Mouse (Mus musculus) intestine, embryonic 14.5 days (tissue): ENCODE measurements at regions not wholly inside any gene's neighbourhood (a gene's known extent, or its start where the extent isn't known, plus 50 kb on each side); places are given as distances from the start of the nearest gene placed in this dataset.

ENCODE experiments used
- ATAC-seq: fragments of 200-750 bp; cut with Nextera tagmentation; replicated peaks from 2 replicates; pipeline ENCODE4 v1.8.0; 2017; ENCODE audit warnings: low read depth, moderate number of reproducible peaks, moderate TSS enrichment, moderate library complexity; ENCODE audit not compliant: low FRiP score, low TSS enrichment
- DNase-seq: peaks from one replicate; pipeline ENCODE4 v3.0.0-alpha.2; 2018; ENCODE audit warnings: low spot score
- H3K27ac ChIP-seq: fragments of 300-500 bp; sonication (generic); 2 replicates; pipeline ENCODE4 v1.5.1; 2014; ENCODE audit warnings: low read depth, mild to moderate bottlenecking, control low read depth
- H3K27me3 ChIP-seq: fragments of 300-500 bp; sonication (generic); replicated peaks from 2 replicates; pipeline ENCODE4 v1.6.1; 2014; ENCODE audit warnings: low read length, control low read depth; ENCODE audit not compliant: control insufficient read depth, insufficient read depth
- H3K36me3 ChIP-seq: fragments of 300-500 bp; sonication (generic); 2 replicates; pipeline ENCODE4 v1.6.1; 2014; ENCODE audit warnings: low read length, control low read depth; ENCODE audit not compliant: control insufficient read depth, insufficient read depth
- H3K4me1 ChIP-seq: fragments of 300-500 bp; sonication (generic); replicated peaks from 2 replicates; pipeline ENCODE4 v1.6.1; 2014; ENCODE audit warnings: low read length, control low read depth, mixed read lengths; ENCODE audit not compliant: control insufficient read depth, insufficient read depth
- H3K4me2 ChIP-seq: fragments of 300-500 bp; sonication (generic); 2 replicates; pipeline ENCODE4 v1.6.1; 2014; ENCODE audit warnings: low read length
- H3K4me3 ChIP-seq: fragments of 300-500 bp; sonication (generic); 2 replicates; pipeline ENCODE4 v1.5.1; 2014; ENCODE audit warnings: low read depth, low read length, control low read depth, mixed read lengths
- H3K9ac ChIP-seq: fragments of 300-500 bp; sonication (generic); 2 replicates; pipeline ENCODE4 v1.6.1; 2014; ENCODE audit warnings: mild to moderate bottlenecking, low read length
- H3K9me3 ChIP-seq: fragments of 300-500 bp; sonication (generic); 2 replicates; pipeline ENCODE4 v1.6.1; 2016; ENCODE audit warnings: low read length, control low read depth; ENCODE audit not compliant: control insufficient read depth
- WGBS: fragments of 180-500 bp; shearing (Covaris S2); extraction: QIAGEN DNeasy Blood & Tissue Kit; methylation state at CpG from one replicate; pipeline ENCODE4 v1.1.7; 2014; 5-methylcytosine and 5-hydroxymethylcytosine counted together

DNA sequence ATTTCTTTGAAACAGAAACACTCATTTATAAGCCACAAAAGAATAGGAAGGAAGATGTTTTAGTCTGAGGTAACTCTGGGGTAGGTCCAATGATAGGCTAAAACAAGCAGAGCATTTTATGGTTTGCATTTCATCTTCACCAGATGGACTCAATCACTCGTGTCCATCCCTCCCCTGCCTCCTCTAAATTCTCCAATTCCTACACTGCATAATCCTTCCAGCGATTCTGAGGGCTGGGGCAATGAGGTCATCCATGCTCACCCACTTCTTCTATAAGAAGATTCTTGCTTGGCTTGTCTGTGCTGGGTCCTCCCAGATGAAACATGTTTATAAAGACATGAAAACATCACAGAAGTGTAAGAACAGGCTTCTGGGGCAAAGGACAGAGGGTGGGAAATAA is 630.3 kb downstream of the Bckdhb start:
- ATAC-seq = no peak

DNA sequence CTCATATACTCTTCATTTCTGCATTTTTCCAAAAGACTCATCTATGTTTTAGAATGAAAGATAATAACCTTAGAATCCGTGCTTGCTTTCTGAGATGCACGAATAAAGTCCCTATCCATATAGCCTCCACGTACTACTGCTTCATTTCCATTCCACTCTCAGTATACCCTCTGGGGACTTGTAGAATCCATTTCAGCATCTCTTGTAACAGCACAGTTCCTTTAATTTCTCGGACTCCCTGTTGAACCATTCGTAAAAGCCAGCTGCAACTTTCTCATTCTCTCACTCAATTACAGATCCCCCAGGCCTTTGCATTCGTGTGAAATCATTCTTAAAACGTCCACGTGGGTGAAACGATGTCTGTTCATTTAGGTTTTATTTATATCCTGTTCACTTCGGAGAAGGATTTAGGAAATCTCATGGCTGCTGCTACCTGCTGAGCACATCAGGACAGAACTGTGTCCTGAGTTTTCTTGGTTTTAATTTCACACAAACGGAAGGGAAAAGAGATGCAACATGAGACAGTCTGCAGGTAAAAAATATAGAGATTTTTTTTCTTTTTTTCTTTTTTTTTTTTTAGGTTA is 631.4 kb downstream of the Bckdhb start:
- Histone ChIP-seq H3K27me3 (no peaks in the 10 kb centered on the region), H3K9me3 (no peaks in the 10 kb centered on the region), H3K4me2 (no peak overlapping the region), H3K4me1 (0 out of 2 replicates have a peak, but pooled peaks cover 2% of the 10 kb centered on the region), H3K27ac (no peak overlapping the region), H3K9ac (no peak overlapping the region), H3K4me3 (no peak overlapping the region), H3K36me3 (no peaks in the 10 kb centered on the region)
- WGBS = 65% methylated on average over 11 of the region's 11 CpGs
- no peak for ATAC-seq
- DNase-seq = no peak

More for the DNA sequence above, 630.3 kb downstream of the Bckdhb start:
- Histone ChIP-seq H3K27me3 (no peaks in the 10 kb centered on the region), H3K9ac (no peak overlapping the region), H3K4me3 (no peak overlapping the region), H3K4me1 (0 out of 2 replicates have a peak, but pooled peaks cover 2% of the 10 kb centered on the region), H3K27ac (no peak overlapping the region), H3K36me3 (no peaks in the 10 kb centered on the region), H3K4me2 (no peak overlapping the region), H3K9me3 (no peaks in the 10 kb centered on the region)
- 19% methylated on average over 2 of the region's 2 CpGs for WGBS
- DNase-seq = no peak

GRCm38 (mm10) chr9:84558346-84558745 is 633.4 kb downstream of the Bckdhb start:
- 0 out of 2 replicates have a peak, but pooled peaks cover 2% of the 10 kb centered on the region for H3K4me1 ChIP-seq
- no peaks in the 10 kb centered on the region for H3K9me3 ChIP-seq
- no peak overlapping the region for H3K4me3 ChIP-seq
- DNase-seq (no peak), ATAC-seq (no peak)
- WGBS = 79% methylated on average over 1 of the region's 1 CpGs
- H3K4me2 ChIP-seq = no peak overlapping the region
- H3K9ac ChIP-seq = no peak overlapping the region
- H3K27me3 ChIP-seq = no peaks in the 10 kb centered on the region
- H3K36me3 ChIP-seq = no peaks in the 10 kb centered on the region
- H3K27ac ChIP-seq = no peak overlapping the region

GRCm38 (mm10) chr9:84569533-84569932 is 644.6 kb downstream of the Bckdhb start:
- 49% methylated on average over 3 of the region's 3 CpGs for WGBS
- ATAC-seq = no peak

GRCm38 (mm10) chr9:84577781-84578180 is 652.8 kb downstream of the Bckdhb start:
- no peak for DNase-seq
- no peak overlapping the region for H3K9ac ChIP-seq
- no peak for ATAC-seq
- H3K27ac ChIP-seq = no peak overlapping the region
- H3K4me1 ChIP-seq = no peaks in the 10 kb centered on the region
- H3K9me3 ChIP-seq = no peaks in the 10 kb centered on the region
- H3K27me3 ChIP-seq = no peaks in the 10 kb centered on the region
- no peak overlapping the region for H3K4me2 ChIP-seq
- 72% methylated on average over 5 of the region's 5 CpGs for WGBS
- no peaks in the 10 kb centered on the region for H3K36me3 ChIP-seq
- H3K4me3 ChIP-seq = no peak overlapping the region

More at GRCm38 (mm10) chr9:84569533-84569932, 644.6 kb downstream of the Bckdhb start:
- H3K36me3 ChIP-seq = no peaks in the 10 kb centered on the region
- no peak overlapping the region for H3K27ac ChIP-seq
- no peaks in the 10 kb centered on the region for H3K27me3 ChIP-seq
- no peaks in the 10 kb centered on the region for H3K9me3 ChIP-seq
- no peak for DNase-seq
- H3K4me2 ChIP-seq = no peak overlapping the region
- no peak overlapping the region for H3K9ac ChIP-seq
- no peak overlapping the region for H3K4me3 ChIP-seq
- no peaks in the 10 kb centered on the region for H3K4me1 ChIP-seq

- no peak for DNase-seq
Measured at GRCm38 (mm10) chr9:84587791-84588190, 662.8 kb downstream of the Bckdhb start.

GRCm38 (mm10) chr9:84594724-84595123 is 669.8 kb downstream of the Bckdhb start:
- Histone ChIP-seq H3K27me3 (no peaks in the 10 kb centered on the region), H3K9ac (no peak overlapping the region), H3K27ac (no peak overlapping the region), H3K4me3 (no peak overlapping the region), H3K4me1 (no peaks in the 10 kb centered on the region), H3K36me3 (no peaks in the 10 kb centered on the region), H3K4me2 (no peak overlapping the region), H3K9me3 (no peaks in the 10 kb centered on the region)
- ATAC-seq (no peak), DNase-seq (no peak)
- WGBS = 54% methylated on average over 2 of the region's 2 CpGs

More at GRCm38 (mm10) chr9:84587791-84588190, 662.8 kb downstream of the Bckdhb start:
- Histone ChIP-seq H3K9me3 (no peaks in the 10 kb centered on the region), H3K4me3 (no peak overlapping the region), H3K9ac (no peak overlapping the region), H3K27ac (no peak overlapping the region), H3K36me3 (no peaks in the 10 kb centered on the region), H3K4me1 (no peaks in the 10 kb centered on the region), H3K27me3 (no peaks in the 10 kb centered on the region), H3K4me2 (no peak overlapping the region)
- ATAC-seq = no peak
- WGBS = 80% methylated on average over 4 of the region's 4 CpGs
